Mouse (Mus musculus) hindbrain, embryonic 11.5 days (tissue): Measurements from ENCODE around the gene Med25. TPM values are rescaled to one million over a fixed set of nuclear protein-coding genes. Genes with fewer than 3 reads are reported as not detected.

Experiments
- ATAC-seq: fragments of 200-750 bp; cut with Nextera tagmentation; 2 replicates; pipeline ENCODE4 v1.8.0; 2017; ENCODE audit warnings: mild to moderate bottlenecking, moderate TSS enrichment, moderate library complexity; ENCODE audit not compliant: low FRiP score
- DNase-seq: peaks from one replicate; pipeline ENCODE4 v3.0.0-alpha.2; 2015; ENCODE audit warnings: low spot score
- H3K27ac ChIP-seq: fragments of 300-500 bp; sonication (generic); 2 replicates; pipeline ENCODE4 v1.5.1; 2014; ENCODE audit warnings: mild to moderate bottlenecking, low read depth, low read length
- H3K27me3 ChIP-seq: fragments of 300-500 bp; sonication (generic); 2 replicates; pipeline ENCODE4 v1.6.1; 2014; ENCODE audit warnings: mild to moderate bottlenecking, low read length, moderate library complexity, mixed read lengths; ENCODE audit not compliant: control insufficient read depth, insufficient read depth
- H3K36me3 ChIP-seq: fragments of 300-500 bp; sonication (generic); 2 replicates; pipeline ENCODE4 v1.6.1; 2014; ENCODE audit warnings: mild to moderate bottlenecking, low read length, moderate library complexity, mixed read lengths; ENCODE audit not compliant: control insufficient read depth, insufficient read depth
- H3K4me1 ChIP-seq: fragments of 300-500 bp; sonication (generic); replicated peaks from 2 replicates; pipeline ENCODE4 v1.6.1; 2014; ENCODE audit warnings: low read length, mixed read lengths; ENCODE audit not compliant: control insufficient read depth, insufficient read depth
- H3K4me2 ChIP-seq: fragments of 300-500 bp; sonication (generic); replicated peaks from 2 replicates; pipeline ENCODE4 v1.6.1; 2014; ENCODE audit warnings: mild to moderate bottlenecking, low read depth, low read length
- H3K4me3 ChIP-seq: fragments of 300-500 bp; sonication (generic); 2 replicates; pipeline ENCODE4 v1.5.1; 2014; ENCODE audit warnings: low read depth, low read length
- H3K9ac ChIP-seq: fragments of 300-500 bp; sonication (generic); 2 replicates; pipeline ENCODE4 v1.6.1; 2014; ENCODE audit warnings: low read depth, low read length
- H3K9me3 ChIP-seq: fragments of 300-500 bp; sonication (generic); 2 replicates; pipeline ENCODE4 v1.6.1; 2016; ENCODE audit warnings: low read length; ENCODE audit not compliant: control insufficient read depth
- WGBS: fragments of 180-500 bp; shearing (Covaris S2); extraction: QIAGEN DNeasy Blood & Tissue Kit; methylation state at CpG from one replicate; pipeline ENCODE4 v1.1.7; 2014; 5-methylcytosine and 5-hydroxymethylcytosine counted together
- polyA plus RNA-seq: library from polyadenylated mRNA; unstranded; fragments of >200 nt; fragmentation: Nextera tagmentation; extraction: Ambion mirVana; gene quantifications from 2 replicates; pipeline ENCODE4 v1.2.1, GENCODE M21; 2014

Gene Med25
- polyA plus RNA-seq, 1 experiment from 2014 or later: 76.2 TPM

- Histone ChIP-seq H3K4me2 (no peak overlapping the region), H3K9ac (no peak overlapping the region), H3K4me1 (peaks cover 12% of the 10 kb centered on the region), H3K27me3 (no peaks in the 10 kb centered on the region), H3K36me3 (peaks cover 17% of the 10 kb centered on the region; the same call in 1 of the 2 replicates), H3K4me3 (no peak overlapping the region), H3K9me3 (no peaks in the 10 kb centered on the region), H3K27ac (no peak overlapping the region)
- DNase-seq: no peak
- WGBS: 88% methylated on average over 11 of the region's 11 CpGs
- ATAC-seq: no peak
Observed at GRCm38 (mm10) chr7:44863982-44864494, 28.5 kb downstream of the Med25 start.

- Histone ChIP-seq H3K4me2 (no peak overlapping the region), H3K27me3 (no peaks in the 10 kb centered on the region), H3K9ac (no peak overlapping the region), H3K4me3 (no peak overlapping the region), H3K36me3 (peaks cover 17% of the 10 kb centered on the region; the same call in 1 of the 2 replicates), H3K4me1 (peaks cover 11% of the 10 kb centered on the region), H3K9me3 (no peaks in the 10 kb centered on the region), H3K27ac (no peak overlapping the region)
- WGBS: 94% methylated on average over 14 of the region's 14 CpGs
- DNase-seq: no peak
- no peak for ATAC-seq
Observed at GRCm38 (mm10) chr7:44863210-44863609, 29.3 kb downstream of the Med25 start.

GRCm38 (mm10) chr7:44862434-44862833 lies 30.1 kb downstream of the Med25 start:
- no peak for ATAC-seq
- Histone ChIP-seq H3K9me3 (no peaks in the 10 kb centered on the region), H3K27me3 (no peaks in the 10 kb centered on the region), H3K9ac (no peak overlapping the region), H3K27ac (no peak overlapping the region), H3K36me3 (peaks cover 17% of the 10 kb centered on the region; the same call in 1 of the 2 replicates), H3K4me2 (no peak overlapping the region), H3K4me1 (peaks cover 9% of the 10 kb centered on the region), H3K4me3 (no peak overlapping the region)
- WGBS: 91% methylated on average over 8 of the region's 8 CpGs
- DNase-seq: no peak

GRCm38 (mm10) chr7:44861429-44861816 lies 31.1 kb downstream of the Med25 start:
- H3K9me3 ChIP-seq: no peaks in the 10 kb centered on the region
- H3K4me2 ChIP-seq: no peak overlapping the region
- ATAC-seq: no peak
- 82% methylated on average over 14 of the region's 14 CpGs for WGBS
- DNase-seq: no peak
- peak overlapping the region; percentile 47; the same call in 1 of the 2 replicates for H3K27ac ChIP-seq
- no peak overlapping the region for H3K4me3 ChIP-seq
- peaks cover 17% of the 10 kb centered on the region; the same call in 1 of the 2 replicates for H3K36me3 ChIP-seq
- H3K4me1 ChIP-seq: peaks cover 6% of the 10 kb centered on the region; the same call in 1 of the 2 replicates
- no peak overlapping the region for H3K9ac ChIP-seq
- no peaks in the 10 kb centered on the region for H3K27me3 ChIP-seq

GRCm38 (mm10) chr7:44860576-44861428 lies 31.7 kb downstream of the Med25 start:
- Histone ChIP-seq H3K27ac (0 out of 2 replicates have a peak overlapping the region, but pooled peaks have one; percentile 47), H3K9me3 (no peaks in the 10 kb centered on the region), H3K9ac (no peak overlapping the region), H3K36me3 (peaks cover 17% of the 10 kb centered on the region; the same call in 1 of the 2 replicates), H3K4me2 (no peak overlapping the region), H3K27me3 (no peaks in the 10 kb centered on the region), H3K4me1 (peaks cover 6% of the 10 kb centered on the region; the same call in 1 of the 2 replicates), H3K4me3 (no peak overlapping the region)
- DNase-seq (peak; percentile 85), ATAC-seq (peak; percentile 41; the same call in 1 of the 2 replicates)
- WGBS: 64% methylated on average over 22 of the region's 22 CpGs

GRCm38 (mm10) chr7:44859896-44860295 lies 32.6 kb downstream of the Med25 start:
- DNase-seq (no peak), ATAC-seq (no peak)
- WGBS: 91% methylated on average over 11 of the region's 11 CpGs
- Histone ChIP-seq H3K4me3 (no peak overlapping the region), H3K27me3 (no peaks in the 10 kb centered on the region), H3K9ac (no peak overlapping the region), H3K27ac (no peak overlapping the region), H3K9me3 (no peaks in the 10 kb centered on the region), H3K4me2 (no peak overlapping the region), H3K4me1 (peaks cover 10% of the 10 kb centered on the region), H3K36me3 (peaks cover 14% of the 10 kb centered on the region; the same call in 1 of the 2 replicates)

- no peaks in the 10 kb centered on the region for H3K27me3 ChIP-seq
- H3K36me3 ChIP-seq: peaks cover under 1% of the 10 kb centered on the region; the same call in 1 of the 2 replicates
- H3K4me3 ChIP-seq: peak overlapping the region; percentile 61
- 32% methylated on average over 8 of the region's 8 CpGs for WGBS
- H3K4me2 ChIP-seq: peak overlapping the region; percentile 74
- ATAC-seq: no peak
- no peak overlapping the region for H3K27ac ChIP-seq
- H3K9ac ChIP-seq: peak overlapping the region; percentile 70
- no peaks in the 10 kb centered on the region for H3K9me3 ChIP-seq
- peaks cover 16% of the 10 kb centered on the region for H3K4me1 ChIP-seq
- peak; percentile 50 for DNase-seq
Observed at GRCm38 (mm10) chr7:44857905-44858304, 34.6 kb downstream of the Med25 start.

GRCm38 (mm10) chr7:44857042-44857552 lies 35.4 kb downstream of the Med25 start, which contains the start of gene Pnkp:
Pnkp (plus strand) TSS chr7:44857139.
- Histone ChIP-seq H3K9me3 (no peaks in the 10 kb centered on the region), H3K36me3 (no peaks in the 10 kb centered on the region; the same call in 1 of the 2 replicates), H3K27ac (peak within 1 kb of the TSS; percentile 87), H3K27me3 (no peaks in the 10 kb centered on the region), H3K4me2 (peak within 1 kb of the TSS; percentile 74), H3K4me3 (peak within 1 kb of the TSS; percentile 61), H3K4me1 (peaks cover 16% of the 10 kb centered on the region), H3K9ac (peak within 1 kb of the TSS; percentile 70)
- peak; percentile 92 for DNase-seq
- under 1% methylated on average over 32 of the region's 32 CpGs for WGBS
- ATAC-seq: peak; percentile 36
